Mouse (Mus musculus): ENCODE measurements around the gene Lhx4. TPM values are rescaled to one million over a fixed set of nuclear protein-coding genes. Genes with fewer than 3 reads are reported as not detected.

The Lhx4 gene
- 2.2 and 2.7 TPM in 2 replicates for polyA plus RNA-seq (2015; fragmentation: Nextera tagmentation; extraction: Ambion mirVana)

DNA sequence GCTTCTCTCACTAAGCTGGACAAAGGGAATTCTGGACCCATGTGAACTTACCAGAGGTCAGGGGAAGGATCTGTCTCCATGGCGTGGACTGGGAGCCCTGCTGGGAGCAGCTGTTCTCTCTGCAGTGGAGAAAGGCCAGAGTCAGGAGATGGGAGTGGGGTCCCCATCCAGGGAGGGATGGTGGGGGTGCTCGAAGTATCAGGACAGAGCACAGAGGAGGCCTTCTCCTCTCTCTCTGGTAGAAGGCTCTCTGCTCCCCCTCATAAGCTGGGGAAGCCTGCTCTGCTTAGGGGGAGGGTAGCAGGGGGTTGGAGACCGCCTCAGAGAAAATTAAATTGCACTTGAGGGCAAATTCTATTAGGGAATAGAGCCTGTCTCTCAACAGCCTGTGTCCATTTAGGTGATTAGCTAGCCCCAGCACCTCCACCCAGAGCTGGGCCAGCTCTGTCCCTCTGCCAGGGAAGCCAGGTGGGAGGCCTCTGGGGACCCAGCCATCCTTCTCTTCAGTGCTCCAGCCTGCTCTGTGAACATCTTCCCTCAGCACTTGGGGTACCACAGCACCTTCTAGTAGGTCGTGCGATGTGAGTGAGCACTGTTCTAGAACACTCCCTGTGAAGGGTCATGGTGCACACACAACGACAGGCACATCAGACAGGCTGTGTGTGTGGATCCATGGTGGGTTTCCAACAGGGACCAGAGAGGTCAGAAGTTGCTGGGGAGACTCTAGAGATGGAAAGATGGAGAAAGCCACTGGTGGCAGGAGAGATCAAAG, at the start of gene Lhx4:
TSS of gene Lhx4 (minus strand) at position 201 of the 772 bp plus-strand sequence.

Other genes starting within 250 kb of the Lhx4 start
- gene Acbd6, start 193.6 kb downstream of the Lhx4 start, polyA plus RNA-seq (2015; fragmentation: Nextera tagmentation; extraction: Ambion mirVana), result 118 and 134 TPM in 2 replicates
- gene Qsox1, start 61.2 kb upstream of the Lhx4 start, polyA plus RNA-seq (2015; fragmentation: Nextera tagmentation; extraction: Ambion mirVana), result 21.4 and 22.5 TPM in 2 replicates
- 13.4 and 17.4 TPM in 2 replicates for gene Cep350, start 221.6 kb upstream of the Lhx4 start, polyA plus RNA-seq (2015; fragmentation: Nextera tagmentation; extraction: Ambion mirVana)